Mouse (Mus musculus) CH12.LX (cell line): ENCODE data around the gene Aatk. TPM values are rescaled to one million over a fixed set of nuclear protein-coding genes. Genes with fewer than 3 reads are reported as not detected.
A peak's percentile ranks its signal among the peaks of the same experiment; 100 is the strongest.

Source experiments
- DNase-seq: peaks from one replicate; pipeline ENCODE4 v3.0.0-alpha.2; 2013; ENCODE audit errors: extremely low read depth
- H3K27ac ChIP-seq: 2 replicates; pipeline ENCODE4 v1.5.1; 2012; ENCODE audit warnings: low read depth, mild to moderate bottlenecking, control low read depth, moderate library complexity; ENCODE audit not compliant: insufficient read depth
- H3K27me3 ChIP-seq: replicated peaks from 2 replicates; pipeline ENCODE3; 2012; ENCODE audit warnings: inconsistent platforms
- H3K36me3 ChIP-seq, 2 experiments: replicated peaks in 1 of 2; 2 replicates each; pipeline versions ENCODE3 to v1.6.1; 2012; ENCODE audit warnings: inconsistent platforms in 1 of 2, low read length in 1 of 2, mild to moderate bottlenecking in 1 of 2, mixed read lengths in 1 of 2, moderate library complexity in 1 of 2; ENCODE audit not compliant: control insufficient read depth in 1 of 2, insufficient read depth in 1 of 2
- H3K4me1 ChIP-seq, 2 experiments: 2 replicates each; pipeline ENCODE4 v1.6.1; 2012; ENCODE audit warnings: inconsistent platforms in 1 of 2, moderate library complexity in 1 of 2; ENCODE audit not compliant: insufficient read depth in 2 of 2, control insufficient read depth in 1 of 2
- H3K4me2 ChIP-seq: 2 replicates; pipeline ENCODE4 v1.6.1; 2012; ENCODE audit warnings: low read depth, mild to moderate bottlenecking, control low read depth; ENCODE audit not compliant: poor library complexity, insufficient read depth, severe bottlenecking
- H3K4me3 ChIP-seq, 3 experiments: fragments of 150-350 bp in 1 of 3; sonication (generic) in 1 of 3; replicated peaks in 1 of 3; 2 replicates each; pipeline versions ENCODE3 to v1.5.1; 2011 to 2012; ENCODE audit warnings: low read depth in 2 of 3, low read length in 2 of 3, mild to moderate bottlenecking in 2 of 3, moderate library complexity in 2 of 3, control low read depth in 1 of 3, improper control_type of control experiment in 1 of 3, inconsistent platforms in 1 of 3, mixed read lengths in 1 of 3; ENCODE audit not compliant: poor library complexity in 1 of 3
- H3K79me2 ChIP-seq: replicated peaks from 2 replicates; pipeline ENCODE4 v1.6.1; 2012; ENCODE audit warnings: mild to moderate bottlenecking, moderate library complexity; ENCODE audit not compliant: control insufficient read depth, poor library complexity, insufficient read depth, severe bottlenecking; ENCODE audit errors: extremely low read depth
- H3K9ac ChIP-seq: 2 replicates; pipeline ENCODE4 v1.6.1; 2012; ENCODE audit warnings: low read depth, mild to moderate bottlenecking, control low read depth, moderate library complexity; ENCODE audit not compliant: insufficient read depth
- H3K9me3 ChIP-seq: replicated peaks from 2 replicates; pipeline ENCODE3; 2012; ENCODE audit warnings: low read length, inconsistent platforms, mixed read lengths
- CTCF ChIP-seq, 2 experiments: IDR thresholded peaks in 1 of 2; conservative IDR thresholded peaks in 1 of 2; 2 replicates each; pipeline ENCODE4 v1.5.1; 2011 to 2012; ENCODE audit warnings: low read depth in 2 of 2, low read length in 2 of 2, improper control_type of control experiment in 1 of 2, inconsistent platforms in 1 of 2, mild to moderate bottlenecking in 1 of 2, moderate library complexity in 1 of 2
- EP300 ChIP-seq: IDR thresholded peaks from 2 replicates; pipeline ENCODE4 v1.6.1; 2011; ENCODE audit warnings: low read length, improper control_type of control experiment
- ETS1 ChIP-seq: conservative IDR thresholded peaks from 2 replicates; pipeline ENCODE4 v1.6.1; 2012; ENCODE audit warnings: low read depth, mild to moderate bottlenecking, inconsistent platforms, low read length, improper control_type of control experiment, moderate library complexity
- HCFC1 ChIP-seq: IDR thresholded peaks from 2 replicates; pipeline ENCODE4 v1.6.1; 2012; ENCODE audit warnings: low read depth, mild to moderate bottlenecking, inconsistent platforms, low read length, improper control_type of control experiment
- IRF4 ChIP-seq: IDR thresholded peaks from 2 replicates; pipeline ENCODE4 v1.6.1; 2014; ENCODE audit warnings: low read depth, mild to moderate bottlenecking, inconsistent platforms, low read length, improper control_type of control experiment
- JUN ChIP-seq: IDR thresholded peaks from 2 replicates; pipeline ENCODE4 v1.6.1; 2011; ENCODE audit warnings: low read depth, mild to moderate bottlenecking, low read length, improper control_type of control experiment, moderate library complexity; ENCODE audit not compliant: insufficient read depth
- JUND ChIP-seq: conservative IDR thresholded peaks from 2 replicates; pipeline ENCODE4 v1.6.1; 2011; ENCODE audit warnings: low read depth, low read length, improper control_type of control experiment
- KAT2A ChIP-seq: IDR thresholded peaks from 2 replicates; pipeline ENCODE4 v1.6.1; 2012; ENCODE audit warnings: low read length, improper control_type of control experiment, inconsistent platforms; ENCODE audit not compliant: insufficient replicate concordance
- MAZ ChIP-seq: IDR thresholded peaks from 2 replicates; pipeline ENCODE4 v1.6.1; 2012; ENCODE audit warnings: low read depth, mild to moderate bottlenecking, inconsistent platforms, low read length, improper control_type of control experiment, moderate library complexity
- MEF2A ChIP-seq: IDR thresholded peaks from 2 replicates; pipeline ENCODE4 v1.6.1; 2014; ENCODE audit warnings: low read depth, mild to moderate bottlenecking, inconsistent platforms, low read length, improper control_type of control experiment, borderline replicate concordance
- MXI1 ChIP-seq: IDR thresholded peaks from 2 replicates; pipeline ENCODE4 v1.6.1; 2011; ENCODE audit warnings: mild to moderate bottlenecking, low read depth, low read length, improper control_type of control experiment
- NELFE ChIP-seq: IDR thresholded peaks from 2 replicates; pipeline ENCODE4 v1.6.1; 2011; ENCODE audit warnings: low read depth, low read length, improper control_type of control experiment
- NRF1 ChIP-seq: IDR thresholded peaks from 2 replicates; pipeline ENCODE4 v1.6.1; 2014; ENCODE audit warnings: low read depth, mild to moderate bottlenecking, inconsistent platforms, low read length, improper control_type of control experiment, moderate library complexity
- POLR2AphosphoS2 ChIP-seq: IDR thresholded peaks from 2 replicates; pipeline ENCODE4 v1.6.1; 2011; ENCODE audit warnings: low read depth, low read length, improper control_type of control experiment
- RAD21 ChIP-seq: IDR thresholded peaks from 2 replicates; pipeline ENCODE4 v1.6.1; 2011; ENCODE audit warnings: low read depth, mild to moderate bottlenecking, low read length, improper control_type of control experiment, moderate library complexity
- RCOR1 ChIP-seq: conservative IDR thresholded peaks from 2 replicates; pipeline ENCODE4 v1.6.1; 2012; ENCODE audit warnings: low read depth, mild to moderate bottlenecking, inconsistent platforms, low read length, improper control_type of control experiment
- SIN3A ChIP-seq: IDR thresholded peaks from 2 replicates; pipeline ENCODE4 v1.6.1; 2012; ENCODE audit warnings: low read length, improper control_type of control experiment, inconsistent platforms
- SMC3 ChIP-seq: IDR thresholded peaks from 2 replicates; pipeline ENCODE4 v1.6.1; 2011; ENCODE audit warnings: low read depth, low read length, improper control_type of control experiment
- TCF12 ChIP-seq: IDR thresholded peaks from 2 replicates; pipeline ENCODE4 v1.6.1; 2014; ENCODE audit warnings: low read depth, mild to moderate bottlenecking, inconsistent platforms, low read length, improper control_type of control experiment
- UBTF ChIP-seq: IDR thresholded peaks from 2 replicates; pipeline ENCODE4 v1.6.1; 2012; ENCODE audit warnings: low read depth, mild to moderate bottlenecking, inconsistent platforms, low read length, improper control_type of control experiment, moderate library complexity
- USF2 ChIP-seq: conservative IDR thresholded peaks from 2 replicates; pipeline ENCODE4 v1.6.1; 2011; ENCODE audit warnings: low read depth, low read length, improper control_type of control experiment
- ZC3H11A ChIP-seq: IDR thresholded peaks from 2 replicates; pipeline ENCODE4 v1.6.1; 2012; ENCODE audit warnings: low read depth, mild to moderate bottlenecking, inconsistent platforms, low read length, improper control_type of control experiment
- ZKSCAN1 ChIP-seq: IDR thresholded peaks from 2 replicates; pipeline ENCODE4 v1.6.1; 2012; ENCODE audit warnings: low read depth, inconsistent platforms, low read length, improper control_type of control experiment, borderline replicate concordance
- ZNF384 ChIP-seq: IDR thresholded peaks from 2 replicates; pipeline ENCODE4 v1.6.1; 2012; ENCODE audit warnings: low read depth, low read length, improper control_type of control experiment, inconsistent platforms
- dilution Hi-C: fragments of 300-500 bp; cut with MboI; formaldehyde crosslinking; loops from 2 replicates; pipeline ENCODE4 v1.14.3; 2020; ENCODE audit warnings: low sequenced_read_pairs; ENCODE audit not compliant: extremely low pct_unique_long_range_greater_than_20kb, extremely low pct_ligation_motif_present
- in situ Hi-C: fragments of 300-500 bp; cut with MboI; formaldehyde crosslinking; loops from 3 replicates; pipeline ENCODE4 v1.14.3; 2019; ENCODE audit warnings: low sequenced_read_pairs, low pct_ligation_motif_present, low pct_unique_long_range_greater_than_20kb, mixed read lengths
- polyA plus RNA-seq: library from polyadenylated mRNA; unstranded; fragments of >175 nt; gene quantifications from 2 replicates; pipeline ENCODE4 v1.2.1, GENCODE M21; 2012; ENCODE audit warnings: low read depth; ENCODE audit not compliant: insufficient read length
- total RNA-seq, 2 experiments: library from RNA; depleted of rRNA; stranded (reverse); fragments of 300-350 nt in 1 of 2; fragments of >200 nt in 1 of 2; gene quantifications; 2 replicates each; pipeline ENCODE4 v1.2.3; 2012 to 2014

Gene Aatk
- total and polyA plus RNA-seq, 3 experiments, result 0.08 to 0.21 (median 0.19) TPM

- Histone ChIP-seq H3K9me3 (peaks cover 2% of the 10 kb centered on the region), H3K36me3 (peaks cover 17 to 77% of the 10 kb centered on the region in 2 experiments), H3K4me2 (no peak overlapping the region), H3K4me3 (no peak overlapping the region), H3K27ac (no peak overlapping the region), H3K79me2 (no peaks in the 10 kb centered on the region), H3K27me3 (no peaks in the 10 kb centered on the region), H3K4me1 (peaks cover 0 to 21% of the 10 kb centered on the region in 2 experiments; a peak in 3 of 4 replicates), H3K9ac (no peak overlapping the region)
- in situ Hi-C loops, result no loop called here
- DNase-seq, result no peak
- no peak for TF ChIP-seq NELFE
- no peak for TF ChIP-seq MEF2A
- dilution Hi-C loops, result no loop called here
These were observed 29.2 kb upstream of the Aatk start for GRCm38 (mm10) chr11:120076191-120076590.

DNA sequence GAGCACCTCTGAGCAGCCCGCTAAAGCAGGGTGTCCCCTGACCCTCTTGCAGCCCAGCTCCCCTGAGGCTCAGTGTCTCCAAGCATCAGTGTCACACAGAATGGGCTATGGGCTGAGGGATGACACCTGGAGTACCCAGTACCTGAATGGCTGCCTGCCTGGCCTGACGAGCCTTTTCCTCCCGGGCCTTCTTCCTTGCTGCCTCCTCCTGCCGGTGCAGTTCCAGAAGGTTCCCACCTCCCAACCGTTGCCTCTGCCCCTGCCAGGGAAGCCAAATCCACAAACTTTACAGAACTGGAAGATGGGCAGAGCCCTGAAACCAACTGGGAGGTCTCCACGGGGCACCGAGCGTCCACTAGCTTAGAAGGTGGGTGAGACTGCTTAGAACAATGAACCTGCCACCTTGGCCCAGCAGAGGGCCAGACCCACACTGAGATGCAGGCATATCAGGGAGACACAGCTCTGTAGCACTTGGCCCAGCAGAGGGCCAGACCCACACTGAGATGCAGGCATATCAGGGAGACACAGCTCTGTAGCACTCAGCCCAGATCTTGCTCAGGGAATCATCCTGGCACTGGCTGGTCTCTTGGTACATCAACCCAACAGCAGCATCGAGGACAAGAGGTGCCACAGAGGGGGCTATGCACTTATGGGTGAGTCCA lies 26.1 kb upstream of the Aatk start:
- H3K36me3 ChIP-seq, result peaks cover 28 to 79% of the 10 kb centered on the region in 2 experiments
- H3K9me3 ChIP-seq, result no peaks in the 10 kb centered on the region
- H3K9ac ChIP-seq, result no peak overlapping the region
- no peak overlapping the region for H3K4me3 ChIP-seq
- DNase-seq, result no peak
- dilution Hi-C loops (no loop called here), in situ Hi-C loops (no loop called here)
- H3K79me2 ChIP-seq, result no peaks in the 10 kb centered on the region
- no peaks in the 10 kb centered on the region for H3K27me3 ChIP-seq
- no peak overlapping the region for H3K4me2 ChIP-seq
- no peak overlapping the region for H3K27ac ChIP-seq
- TF ChIP-seq ZC3H11A (no peak), HCFC1 (no peak), SMC3 (peak; percentile 33), NELFE (no peak), ZNF384 (no peak), MXI1 (no peak), EP300 (no peak), RCOR1 (no peak), UBTF (no peak), CTCF (conservative IDR thresholded peaks at IDR 0.05 in 1 of 2, IDR thresholded peaks at IDR 0.05 in 1 of 2; ENCODE audit: low read depth in 2 of 2, low read length in 2 of 2) (peak in 1 of 2 experiments; percentile 58; a peak in 2 of 4 replicates), TCF12 (no peak)
- peaks cover 0 to 36% of the 10 kb centered on the region in 2 experiments; a peak in 3 of 4 replicates for H3K4me1 ChIP-seq

GRCm38 (mm10) chr11:120071731-120072320 lies 24.9 kb upstream of the Aatk start:
- Histone ChIP-seq H3K9ac (no peak overlapping the region), H3K36me3 (peaks cover 31 to 85% of the 10 kb centered on the region in 2 experiments), H3K9me3 (no peaks in the 10 kb centered on the region), H3K4me2 (no peak overlapping the region), H3K27ac (no peak overlapping the region), H3K27me3 (no peaks in the 10 kb centered on the region), H3K79me2 (no peaks in the 10 kb centered on the region), H3K4me1 (peaks cover 0 to 32% of the 10 kb centered on the region in 2 experiments; a peak in 3 of 4 replicates), H3K4me3 (no peak overlapping the region)
- in situ Hi-C loops (no loop called here), dilution Hi-C loops (no loop called here)
- no peak for DNase-seq
- TF ChIP-seq MAZ (no peak), USF2 (no peak), SIN3A (no peak), NRF1 (no peak), HCFC1 (no peak), ZKSCAN1 (no peak), TCF12 (no peak), CTCF (conservative IDR thresholded peaks at IDR 0.05 in 1 of 2, IDR thresholded peaks at IDR 0.05 in 1 of 2; ENCODE audit: low read depth in 2 of 2, low read length in 2 of 2) (no peak), JUN (no peak), RAD21 (no peak), KAT2A (no peak), POLR2AphosphoS2 (no peak), ETS1 (no peak), IRF4 (no peak), JUND (no peak)
